Mouse (Mus musculus) MEL (cell line): ENCODE data around the gene Ano6. TPM values are rescaled to one million over a fixed set of nuclear protein-coding genes. Genes with fewer than 3 reads are reported as not detected.

Source experiments
- DNase-seq: peaks from one replicate; pipeline ENCODE4 v3.0.0; 2011; ENCODE audit warnings: low read depth, low spot score
- H3K27ac ChIP-seq: 2 replicates; pipeline ENCODE4 v1.5.1; 2012; ENCODE audit warnings: low read depth, mild to moderate bottlenecking, control low read depth, low read length, moderate library complexity; ENCODE audit not compliant: control insufficient read depth
- H3K27me3 ChIP-seq, 2 experiments: fragments of 150-350 bp in 1 of 2; sonication (generic) in 1 of 2; 2 replicates each; pipeline ENCODE4 v1.6.1; 2012; ENCODE audit warnings: low read length in 2 of 2, mild to moderate bottlenecking in 2 of 2, improper control_type of control experiment in 1 of 2, moderate library complexity in 1 of 2; ENCODE audit not compliant: insufficient read depth in 2 of 2, control insufficient read depth in 1 of 2
- H3K36me3 ChIP-seq, 2 experiments: 2 replicates each; pipeline ENCODE4 v1.6.1; 2012 to 2014; ENCODE audit warnings: low read length in 2 of 2, improper control_type of control experiment in 1 of 2, inconsistent platforms in 1 of 2, mild to moderate bottlenecking in 1 of 2; ENCODE audit not compliant: insufficient read depth in 2 of 2, control insufficient read depth in 1 of 2
- H3K4me1 ChIP-seq, 2 experiments: fragments of 150-350 bp in 1 of 2; sonication (generic) in 1 of 2; 2 replicates each; pipeline ENCODE4 v1.6.1; 2012; ENCODE audit warnings: low read length in 2 of 2, improper control_type of control experiment in 1 of 2, mild to moderate bottlenecking in 1 of 2; ENCODE audit not compliant: insufficient read depth in 2 of 2, control insufficient read depth in 1 of 2
- H3K4me3 ChIP-seq, 2 experiments: fragments of 150-350 bp in 1 of 2; sonication (generic) in 1 of 2; 2 replicates each; pipeline ENCODE4 v1.5.1; 2012; ENCODE audit warnings: low read depth in 2 of 2, low read length in 2 of 2, mild to moderate bottlenecking in 2 of 2, moderate library complexity in 2 of 2, control low read depth in 1 of 2, improper control_type of control experiment in 1 of 2; ENCODE audit not compliant: control insufficient read depth in 1 of 2, insufficient read depth in 1 of 2
- H3K79me2 ChIP-seq: 2 replicates; pipeline ENCODE4 v1.6.1; 2012; ENCODE audit warnings: mild to moderate bottlenecking, low read length, moderate library complexity; ENCODE audit not compliant: control insufficient read depth, poor library complexity, insufficient read depth
- H3K9ac ChIP-seq: 2 replicates; pipeline ENCODE4 v1.6.1; 2012; ENCODE audit warnings: low read depth, mild to moderate bottlenecking, control low read depth, low read length, moderate library complexity; ENCODE audit not compliant: control insufficient read depth, poor library complexity, severe bottlenecking
- H3K9me3 ChIP-seq: fragments of 150-350 bp; sonication (generic); replicated peaks from 2 replicates; pipeline ENCODE4 v1.6.1; 2012; ENCODE audit warnings: mild to moderate bottlenecking, low read length, improper control_type of control experiment, moderate library complexity; ENCODE audit not compliant: insufficient read depth
- BHLHE40 ChIP-seq: IDR thresholded peaks from 2 replicates; pipeline ENCODE4 v1.6.1; 2012; ENCODE audit warnings: low read depth, mild to moderate bottlenecking, inconsistent platforms, low read length, improper control_type of control experiment, borderline replicate concordance
- CHD1 ChIP-seq: IDR thresholded peaks from 2 replicates; pipeline ENCODE4 v1.6.1; 2012; ENCODE audit warnings: low read depth, mild to moderate bottlenecking, inconsistent platforms, low read length, improper control_type of control experiment
- ELF1 ChIP-seq: IDR thresholded peaks from 2 replicates; pipeline ENCODE4 v1.6.1; 2014; ENCODE audit warnings: low read depth, mild to moderate bottlenecking, inconsistent platforms, low read length, improper control_type of control experiment, moderate library complexity
- EP300 ChIP-seq, 2 experiments: IDR thresholded peaks; 2 replicates each; pipeline ENCODE4 v1.6.1; 2011; ENCODE audit warnings: improper control_type of control experiment in 2 of 2, low read length in 2 of 2, low read depth in 1 of 2, mild to moderate bottlenecking in 1 of 2
- ETS1 ChIP-seq: IDR thresholded peaks from 2 replicates; pipeline ENCODE4 v1.6.1; 2012; ENCODE audit warnings: low read depth, mild to moderate bottlenecking, inconsistent platforms, low read length, improper control_type of control experiment, moderate library complexity
- GATA1 ChIP-seq: IDR thresholded peaks from 2 replicates; pipeline ENCODE4 v1.6.1; 2011; ENCODE audit warnings: low read depth, low read length, improper control_type of control experiment
- JUND ChIP-seq: IDR thresholded peaks from 2 replicates; pipeline ENCODE4 v1.6.1; 2011; ENCODE audit warnings: low read depth, mild to moderate bottlenecking, improper control_type of control experiment, low read length
- MAX ChIP-seq: IDR thresholded peaks from 2 replicates; pipeline ENCODE4 v1.6.1; 2011; ENCODE audit warnings: low read length, improper control_type of control experiment
- MAZ ChIP-seq: IDR thresholded peaks from 2 replicates; pipeline ENCODE4 v1.6.1; 2012; ENCODE audit warnings: low read depth, mild to moderate bottlenecking, inconsistent platforms, low read length, improper control_type of control experiment
- MEF2A ChIP-seq: IDR thresholded peaks from 2 replicates; pipeline ENCODE4 v1.6.1; 2014; ENCODE audit warnings: low read depth, mild to moderate bottlenecking, inconsistent platforms, low read length, improper control_type of control experiment; ENCODE audit not compliant: poor library complexity, insufficient replicate concordance, severe bottlenecking; ENCODE audit errors: extremely low read depth
- MXI1 ChIP-seq: IDR thresholded peaks from 2 replicates; pipeline ENCODE4 v1.6.1; 2011; ENCODE audit warnings: mild to moderate bottlenecking, low read depth, low read length, improper control_type of control experiment
- NELFE ChIP-seq: IDR thresholded peaks from 2 replicates; pipeline ENCODE4 v1.6.1; 2011; ENCODE audit warnings: low read depth, low read length, improper control_type of control experiment
- POLR2AphosphoS2 ChIP-seq: IDR thresholded peaks from 2 replicates; pipeline ENCODE4 v1.6.1; 2011; ENCODE audit warnings: low read length, improper control_type of control experiment
- RAD21 ChIP-seq: IDR thresholded peaks from 2 replicates; pipeline ENCODE4 v1.6.1; 2011; ENCODE audit warnings: mild to moderate bottlenecking, low read depth, low read length, improper control_type of control experiment
- RCOR1 ChIP-seq: IDR thresholded peaks from 2 replicates; pipeline ENCODE4 v1.6.1; 2012; ENCODE audit warnings: low read depth, mild to moderate bottlenecking, inconsistent platforms, low read length, improper control_type of control experiment
- SIN3A ChIP-seq: IDR thresholded peaks from 2 replicates; pipeline ENCODE4 v1.6.1; 2012; ENCODE audit warnings: low read length, improper control_type of control experiment, inconsistent platforms
- SMC3 ChIP-seq: IDR thresholded peaks from 2 replicates; pipeline ENCODE4 v1.6.1; 2011; ENCODE audit warnings: low read depth, low read length, improper control_type of control experiment
- TAL1 ChIP-seq: IDR thresholded peaks from 2 replicates; pipeline ENCODE4 v1.6.1; 2012; ENCODE audit warnings: mild to moderate bottlenecking, inconsistent platforms, low read length, moderate library complexity, mixed read lengths
- TCF12 ChIP-seq: IDR thresholded peaks from 2 replicates; pipeline ENCODE4 v1.6.1; 2014; ENCODE audit warnings: low read depth, mild to moderate bottlenecking, inconsistent platforms, low read length, improper control_type of control experiment, moderate library complexity
- ZC3H11A ChIP-seq: IDR thresholded peaks from 2 replicates; pipeline ENCODE4 v1.6.1; 2012; ENCODE audit warnings: low read depth, mild to moderate bottlenecking, inconsistent platforms, low read length, improper control_type of control experiment
- ZKSCAN1 ChIP-seq: IDR thresholded peaks from 2 replicates; pipeline ENCODE4 v1.6.1; 2012; ENCODE audit warnings: low read depth, mild to moderate bottlenecking, inconsistent platforms, low read length, improper control_type of control experiment, moderate library complexity
- ZNF384 ChIP-seq: IDR thresholded peaks from 2 replicates; pipeline ENCODE4 v1.6.1; 2012; ENCODE audit warnings: low read depth, mild to moderate bottlenecking, inconsistent platforms, low read length, improper control_type of control experiment
- polyA plus RNA-seq, 2 experiments: library from polyadenylated mRNA; stranded (reverse) in 1 of 2; unstranded in 1 of 2; fragments of >175 nt in 1 of 2; fragments of >200 nt in 1 of 2; gene quantifications; 2 replicates each; pipeline versions ENCODE4 v1.2.1 to v1.2.4; 2012; ENCODE audit warnings: low replicate concordance in 2 of 2, low read depth in 1 of 2; ENCODE audit not compliant: insufficient read length in 2 of 2, insufficient read depth in 1 of 2, missing spikeins in 1 of 2
- total RNA-seq: library from RNA; depleted of rRNA; stranded (reverse); fragments of 300-350 nt; gene quantifications from 2 replicates; pipeline ENCODE4 v1.2.3, GENCODE M21; 2012

Ano6 gene
- total and polyA plus RNA-seq, 3 experiments, result 54.8 to 66.6 (median 61.4) TPM

DNA sequence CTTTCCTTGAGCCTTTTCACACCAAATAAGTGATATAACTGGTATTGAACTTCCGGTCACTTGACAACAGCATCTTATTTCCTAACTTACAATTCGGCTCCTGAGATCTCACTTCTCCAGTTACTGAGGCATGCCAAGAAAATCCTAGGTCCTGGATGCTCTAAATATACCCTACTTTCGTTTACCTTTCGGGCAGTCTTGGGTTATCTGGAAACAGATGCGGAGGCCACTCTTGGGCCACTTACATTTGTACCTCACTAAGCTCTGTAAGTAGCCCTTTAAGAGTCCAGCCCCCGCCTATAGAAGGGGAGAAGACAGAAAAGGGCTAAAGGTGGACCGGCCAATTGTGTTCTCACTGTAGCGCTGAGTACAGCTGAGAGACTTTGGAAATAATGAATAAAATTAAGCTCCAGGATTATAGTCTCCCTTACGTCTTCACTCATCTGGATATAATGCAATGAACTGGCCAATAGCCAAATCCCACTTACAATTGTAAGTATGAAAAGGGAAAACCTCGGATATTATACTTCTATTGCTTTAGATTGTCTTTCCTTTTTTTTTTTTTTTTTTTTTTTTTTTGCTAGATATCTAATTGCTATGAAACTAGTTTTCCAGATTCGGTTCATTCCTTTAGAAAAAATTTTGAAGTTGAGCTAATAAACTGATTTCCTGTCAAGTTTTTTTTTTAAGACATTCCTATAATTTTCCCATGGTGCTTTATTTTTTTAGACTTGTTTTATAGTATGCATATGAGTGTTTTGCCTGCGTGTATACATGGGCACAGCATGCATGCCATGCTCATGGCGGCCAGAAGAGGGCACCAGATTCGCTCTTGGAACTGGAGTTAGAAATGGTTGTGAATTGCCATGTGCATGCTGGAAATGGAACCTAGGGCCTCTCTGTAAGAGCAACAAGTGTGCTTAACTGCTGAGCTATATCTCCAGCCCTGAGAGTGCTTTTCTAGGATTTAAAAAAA lies 17.5 kb upstream of the Ano6 start (continued):
- TF ChIP-seq NELFE (no peak), ZNF384 (peak; percentile 97), MXI1 (peak; percentile 99), MAZ (no peak), POLR2AphosphoS2 (no peak), ETS1 (peak; percentile 70)

DNA sequence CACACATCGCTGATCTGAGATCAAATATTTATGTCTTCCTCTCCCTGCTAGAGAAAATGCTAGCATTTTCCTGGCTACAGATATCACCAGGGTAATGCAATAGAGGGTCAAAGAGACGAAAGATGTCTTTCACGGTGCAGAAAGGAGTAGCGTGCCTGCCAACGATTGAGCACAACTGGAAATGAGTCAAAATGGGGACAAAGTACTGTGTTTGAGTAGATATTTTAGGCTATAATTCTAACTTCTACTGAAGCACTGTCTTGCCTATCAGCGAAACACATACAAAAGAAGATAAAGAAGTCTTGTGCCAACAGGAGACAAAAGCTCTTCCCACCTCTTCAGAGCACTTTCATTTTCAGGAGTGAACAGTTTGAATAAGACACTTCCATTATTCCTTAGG lies 16.4 kb upstream of the Ano6 start:
- no peaks in the 10 kb centered on the region for H3K9me3 ChIP-seq
- peaks cover 6 to 31% of the 10 kb centered on the region in 2 experiments for H3K4me1 ChIP-seq
- peak; percentile 75 for DNase-seq
- peak overlapping the region; percentile 54 to 62 for H3K4me3 ChIP-seq
- H3K36me3 ChIP-seq, result peaks cover 0 to 31% of the 10 kb centered on the region in 2 experiments; a peak in 2 of 4 replicates
- H3K79me2 ChIP-seq, result peaks cover 1% of the 10 kb centered on the region; the same call in 1 of the 2 replicates
- peak overlapping the region; percentile 66 for H3K9ac ChIP-seq
- H3K27me3 ChIP-seq, result no peaks in the 10 kb centered on the region
- TF ChIP-seq BHLHE40, result peak; percentile 26; the same call in 1 of the 2 replicates
- TF ChIP-seq ZKSCAN1, result 0 out of 2 replicates have a peak, but pooled peaks have one; percentile 34
- peak; percentile 47 for TF ChIP-seq TCF12
- peak; percentile 51; the same call in 1 of the 2 replicates for TF ChIP-seq RCOR1
- TF ChIP-seq ZC3H11A, result no peak
- TF ChIP-seq POLR2AphosphoS2, result no peak
- peak; percentile 80 for TF ChIP-seq MAX
- TF ChIP-seq EP300 (IDR thresholded peaks at IDR 0.05; ENCODE audit: low read depth in 1 of 2, low read length in 2 of 2), result peak; percentile 45 to 58; a peak in 3 of 4 replicates
- TF ChIP-seq MEF2A, result peak; percentile 44; the same call in 1 of the 2 replicates
- peak; percentile 38; the same call in 1 of the 2 replicates for TF ChIP-seq ZNF384
- no peak; the same call in 1 of the 2 replicates for TF ChIP-seq ELF1
- TF ChIP-seq RAD21, result no peak
- TF ChIP-seq TAL1, result no peak
- TF ChIP-seq SMC3, result peak; percentile 20; the same call in 1 of the 2 replicates
- TF ChIP-seq ETS1, result peak; percentile 57; the same call in 1 of the 2 replicates
- TF ChIP-seq JUND, result no peak
- peak; percentile 77 for TF ChIP-seq GATA1
- TF ChIP-seq SIN3A, result peak; percentile 1; the same call in 1 of the 2 replicates
- TF ChIP-seq CHD1, result 0 out of 2 replicates have a peak, but pooled peaks have one; percentile 92
- peak overlapping the region; percentile 76 for H3K27ac ChIP-seq
